Mouse (Mus musculus): ENCODE measurements around the gene Cln3.

DNA sequence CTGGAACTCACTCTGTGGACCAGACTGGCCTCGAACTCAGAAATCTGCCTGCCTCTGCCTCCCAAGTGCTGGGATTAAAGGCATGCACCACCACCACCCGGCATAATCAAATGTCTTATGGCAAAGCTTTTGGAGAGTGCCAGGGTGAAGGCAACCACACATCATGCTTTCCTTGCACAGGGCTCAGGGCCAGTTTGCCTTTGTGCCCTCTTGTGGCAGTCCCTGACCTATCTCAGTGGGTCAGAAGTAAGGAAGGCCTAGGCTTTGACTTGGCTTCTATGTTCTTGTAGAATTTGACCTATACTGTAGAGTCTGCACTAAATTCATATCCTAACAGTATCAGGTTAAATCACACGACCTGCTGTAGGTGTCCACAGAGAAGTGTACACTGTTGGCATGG lies 31.1 kb upstream of the Cln3 start:
- TF ChIP-seq POLR2A (IDR thresholded peaks at IDR 0.05; ENCODE audit: extremely low read depth, insufficient read depth, low read length): no peak
- TF ChIP-seq CTCF (IDR thresholded peaks at IDR 0.05; ENCODE audit: extremely low read depth, insufficient read depth, low read length): no peak
